Mouse (Mus musculus) spleen, postnatal 10 days (tissue): ENCODE data around the gene Rfx2.

Source experiments
- DNase-seq, 2 experiments: peaks; one replicate each; pipeline ENCODE4 v3.0.0; 2021 to 2022; ENCODE audit warnings: low spot score in 2 of 2

Rfx2 gene

DNA sequence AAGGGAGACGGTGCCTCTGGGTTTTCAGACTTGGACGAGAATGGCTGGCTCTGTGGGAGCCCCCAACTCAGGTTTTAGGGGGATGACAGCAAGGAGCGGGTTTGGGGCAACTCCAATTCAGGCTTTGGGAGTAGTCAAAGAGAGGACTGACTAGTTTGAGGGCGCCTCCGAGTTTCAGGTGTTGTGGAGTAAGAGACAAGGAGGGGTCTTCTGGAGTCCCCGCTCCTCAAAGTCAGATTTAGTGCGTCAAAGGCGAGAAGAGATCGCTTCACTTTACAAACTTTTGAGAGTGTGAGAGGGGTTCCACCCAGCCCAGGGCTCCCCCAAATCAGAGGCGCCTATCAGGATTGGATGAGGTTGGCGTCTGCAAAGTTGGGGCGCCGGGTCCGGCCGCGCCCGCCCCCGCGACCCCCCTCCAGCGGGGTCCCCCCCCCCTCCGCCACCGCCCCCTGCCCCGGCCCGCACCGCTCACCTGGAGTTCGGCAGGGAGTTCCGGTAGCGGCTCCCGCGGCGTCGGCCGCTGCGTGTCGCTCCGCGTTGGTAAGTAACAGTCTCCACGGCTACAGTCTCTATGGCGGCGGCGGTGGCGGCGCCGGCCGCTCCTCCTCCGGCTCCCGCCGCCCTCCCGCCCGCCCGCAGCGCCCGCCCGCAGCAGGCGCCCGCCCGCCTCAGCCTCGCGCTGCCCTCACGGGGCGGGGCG lies at the start of gene Rfx2:
Gene Rfx2, minus strand, starts transcription at position 603 of the 700 bp plus-strand sequence.
- peak; percentile 51 to 60 for DNase-seq

DNA sequence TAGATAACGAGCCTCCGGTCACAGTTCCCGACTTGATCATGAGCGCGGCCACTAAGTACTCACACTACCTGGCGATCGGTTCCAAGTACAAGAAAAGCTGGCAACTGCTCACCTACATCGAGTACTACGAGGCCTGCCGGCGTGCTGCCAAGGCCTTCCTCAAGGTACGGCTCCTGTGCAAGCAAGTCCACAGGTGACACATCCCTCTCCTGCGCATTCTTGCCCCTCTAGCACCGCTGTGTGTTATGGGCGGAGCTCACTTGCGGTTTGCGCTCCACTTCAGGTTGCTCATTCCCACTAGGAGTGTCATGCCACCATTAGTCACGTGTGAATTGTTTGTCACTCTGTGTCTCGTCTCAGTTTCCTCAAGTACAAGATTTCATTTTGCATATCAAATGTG lies 46.6 kb upstream of the Rfx2 start:
- DNase-seq = no peak

DNA sequence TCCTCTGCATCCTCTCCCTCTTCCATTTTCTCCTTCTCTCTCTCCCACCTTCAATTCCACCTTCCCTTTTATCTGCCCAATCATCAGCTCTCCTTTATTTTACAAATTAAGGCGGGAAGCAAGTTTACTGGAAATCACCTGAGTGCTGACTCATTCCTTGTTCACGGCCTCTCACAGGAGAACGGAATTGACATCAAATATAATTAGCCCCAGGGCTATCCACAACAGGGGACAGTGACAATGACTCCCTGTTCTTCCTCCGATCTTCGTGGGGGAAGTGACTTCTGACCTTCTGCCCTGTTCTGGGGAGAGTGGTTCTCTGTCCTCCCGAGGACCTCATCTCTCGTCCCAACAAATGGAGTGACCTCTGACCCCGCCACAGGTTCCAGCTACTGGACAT lies 46.2 kb upstream of the Rfx2 start:
- no peak for DNase-seq

DNA sequence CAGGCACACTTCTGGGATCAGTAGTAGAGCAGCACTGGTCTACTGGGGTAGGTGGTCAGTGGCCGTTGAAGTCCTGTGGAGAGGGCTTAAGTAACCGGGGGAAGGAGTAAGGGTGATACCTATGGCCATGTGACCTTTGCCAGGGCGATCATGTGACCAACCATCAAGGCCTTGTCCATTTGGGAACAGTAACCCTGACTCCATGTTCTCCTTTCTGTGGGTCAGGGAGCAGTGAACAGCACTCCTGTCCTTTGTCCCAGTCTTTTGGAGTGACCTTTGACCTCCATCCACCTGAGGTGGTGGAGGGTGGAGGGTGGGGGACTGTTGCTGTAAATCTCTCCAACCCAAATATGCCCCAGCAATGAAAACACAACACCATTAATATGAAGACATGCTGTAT lies 45.7 kb upstream of the Rfx2 start:
- no peak for DNase-seq

DNA sequence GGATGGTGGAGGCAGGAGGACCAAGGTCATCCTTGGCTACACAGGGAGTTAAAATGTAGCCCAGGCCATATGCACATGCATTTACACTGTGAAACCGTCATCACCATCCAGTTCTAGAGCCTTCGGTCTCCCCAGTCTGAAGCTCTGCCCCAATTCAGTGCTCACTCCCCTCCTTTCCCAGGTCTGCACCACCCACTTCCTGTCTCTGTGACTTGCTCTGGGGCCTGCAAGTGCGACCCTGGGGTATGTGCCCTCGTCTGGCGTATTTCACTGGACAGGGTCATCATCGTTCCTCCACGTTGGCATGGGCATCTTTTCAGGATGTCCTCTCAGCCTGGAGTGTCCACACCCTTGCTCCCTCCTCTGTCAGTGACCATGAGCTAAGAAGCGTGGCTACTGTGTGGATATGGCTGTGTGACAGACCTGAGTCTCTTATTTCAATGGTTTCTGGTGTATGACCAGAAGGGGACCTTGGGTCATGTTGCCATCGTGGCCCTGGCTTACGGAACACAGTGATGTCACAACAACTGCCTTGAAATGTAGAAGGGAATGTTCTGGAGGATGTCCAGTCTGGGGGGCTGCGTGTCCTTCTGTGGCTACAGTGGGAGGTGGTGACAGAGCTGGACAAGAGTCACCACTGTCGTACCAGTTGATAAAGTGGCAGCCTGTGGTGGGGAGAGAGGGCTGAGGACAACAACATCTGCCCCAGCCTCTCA lies 44.3 kb upstream of the Rfx2 start, which contains the start of gene 1700061G19Rik:
Gene 1700061G19Rik, plus strand, starts transcription at position 542 of the 716 bp plus-strand sequence.
- no peak for DNase-seq

DNA sequence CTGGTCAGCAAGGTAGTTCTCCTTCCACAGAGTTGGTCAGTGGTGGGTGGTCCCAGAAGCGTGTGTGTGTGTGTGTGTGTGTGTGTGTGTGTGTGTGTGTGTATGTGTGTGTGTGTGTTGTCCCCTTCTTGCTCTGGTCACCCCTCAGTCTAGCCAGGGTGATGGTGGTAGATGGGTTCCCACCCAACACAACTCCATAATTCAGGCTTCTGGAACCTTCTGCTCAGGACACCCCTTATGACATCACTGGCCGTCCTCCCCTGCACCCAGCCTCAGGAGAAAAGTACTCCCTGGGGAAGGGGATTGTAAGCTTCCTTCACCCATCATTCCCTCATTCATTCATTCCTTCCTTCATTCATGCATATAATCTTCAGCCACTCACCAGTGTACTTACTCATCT lies 43.4 kb upstream of the Rfx2 start, which contains the start of gene Acsbg2:
Gene Acsbg2, minus strand, starts transcription at position 211 of the 400 bp plus-strand sequence.
- no peak for DNase-seq

DNA sequence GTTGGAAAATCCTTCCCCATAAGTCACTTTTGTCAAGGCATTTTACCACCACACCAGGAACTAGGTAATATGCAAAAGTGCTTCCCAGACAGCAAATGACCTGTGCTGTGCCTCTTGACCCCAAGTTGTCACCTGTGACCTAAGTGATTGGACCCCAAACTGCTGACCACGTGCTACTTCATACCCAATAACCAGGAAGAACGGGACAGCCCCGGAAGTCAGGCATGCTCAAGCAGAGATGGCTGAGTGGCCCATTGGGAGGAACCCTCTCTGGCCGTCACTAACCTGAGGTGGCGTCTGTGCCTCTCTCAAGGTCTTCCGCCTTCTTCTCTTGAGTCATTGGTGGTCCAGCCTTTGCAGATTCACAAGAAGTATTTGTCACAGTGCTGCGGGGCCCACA lies 41.7 kb upstream of the Rfx2 start:
- DNase-seq = no peak

DNA sequence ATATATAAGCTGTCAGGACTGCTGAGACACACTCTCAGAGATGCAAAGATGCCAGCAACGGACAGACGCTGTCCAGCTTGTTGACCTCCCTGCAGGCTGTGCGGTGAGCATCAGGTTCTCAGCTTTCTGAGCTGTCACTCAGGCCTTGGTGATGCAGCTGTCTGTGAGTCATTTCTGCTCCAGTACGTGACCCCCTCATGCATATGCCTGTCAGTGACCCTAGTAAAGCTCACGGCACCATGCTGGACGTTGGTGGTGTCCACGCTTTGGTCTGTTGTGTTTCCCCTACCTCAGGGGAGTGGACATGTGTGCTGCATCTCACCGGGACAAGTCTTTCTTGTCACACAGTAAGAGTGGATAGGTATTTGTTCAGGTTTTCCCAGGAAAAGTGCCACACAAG lies 41.0 kb upstream of the Rfx2 start:
- DNase-seq = no peak

DNA sequence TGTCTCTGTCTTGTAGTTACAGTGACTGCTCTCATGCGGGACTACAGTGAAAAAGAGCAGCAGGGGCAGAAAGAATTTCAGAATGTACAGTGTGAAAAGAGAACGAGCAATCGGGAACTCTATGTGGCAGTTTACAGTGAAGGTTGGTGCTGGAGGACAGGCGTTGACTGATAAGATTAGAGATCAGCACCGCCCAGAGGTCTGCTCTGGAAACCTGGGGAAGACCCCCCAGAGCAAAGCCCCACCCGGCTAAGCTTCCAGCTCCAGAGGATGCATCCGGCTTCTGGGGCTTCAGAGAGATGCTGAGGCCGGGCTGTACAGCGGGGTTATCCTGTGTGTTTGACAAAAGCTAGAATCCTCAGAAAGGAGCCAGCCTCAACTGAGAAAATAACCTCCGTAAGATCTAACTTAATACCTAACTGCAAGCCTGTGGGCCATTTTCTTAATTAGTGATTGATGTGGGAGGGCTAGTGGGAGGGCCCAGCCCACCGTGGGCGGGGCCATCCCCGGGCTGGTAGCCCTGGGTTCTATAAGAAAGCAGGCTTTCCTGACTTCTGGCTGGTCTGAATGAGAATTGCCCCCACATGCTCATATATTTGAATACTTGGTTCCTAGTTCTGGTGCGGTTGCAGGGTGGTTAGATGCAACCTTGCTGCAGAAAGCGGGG lies 39.6 kb upstream of the Rfx2 start:
- DNase-seq = no peak

DNA sequence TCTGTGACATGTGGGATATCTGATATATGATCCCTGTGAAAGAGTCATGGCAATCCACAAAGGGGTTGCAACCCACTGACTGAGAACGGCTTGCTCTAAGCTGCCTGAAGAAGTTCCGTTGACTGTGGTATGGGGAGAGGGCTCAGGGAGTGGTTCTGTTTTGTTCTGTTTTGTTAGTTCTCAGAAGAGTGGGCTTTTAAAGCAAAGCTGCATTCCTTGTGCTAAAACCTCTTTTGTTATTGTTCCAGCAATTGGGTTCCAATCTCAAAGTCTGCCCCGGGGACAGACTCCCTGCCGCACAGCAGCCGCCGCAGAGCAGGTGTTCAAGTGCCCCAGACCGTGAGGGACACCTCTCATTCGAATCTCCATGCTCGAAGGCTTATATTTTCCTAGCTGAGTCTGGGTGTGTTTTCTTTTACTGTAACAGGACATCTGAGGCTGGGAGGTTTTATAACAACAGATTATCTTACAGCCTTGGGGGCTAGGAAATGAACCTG lies 38.7 kb upstream of the Rfx2 start:
- DNase-seq = no peak

DNA sequence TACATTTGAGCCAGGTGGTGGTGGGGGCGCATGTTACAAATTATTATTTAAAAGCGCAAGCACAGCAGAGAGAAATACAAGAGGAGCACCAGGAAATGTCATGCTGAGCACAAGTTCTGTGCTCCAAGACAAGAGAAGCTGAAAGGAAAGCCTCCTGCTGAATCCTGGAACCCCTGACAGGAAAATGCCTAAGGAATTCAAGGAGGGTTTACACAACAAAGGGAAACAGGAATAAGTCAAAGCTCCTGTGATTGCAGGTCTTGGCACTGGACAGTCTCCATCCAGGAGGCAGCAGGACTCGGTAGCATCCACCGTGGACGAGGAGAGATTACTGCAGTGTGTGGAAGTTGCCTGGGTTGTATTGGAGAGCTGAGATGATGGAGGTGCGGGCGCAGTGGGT lies 35.3 kb upstream of the Rfx2 start:
- DNase-seq = no peak

DNA sequence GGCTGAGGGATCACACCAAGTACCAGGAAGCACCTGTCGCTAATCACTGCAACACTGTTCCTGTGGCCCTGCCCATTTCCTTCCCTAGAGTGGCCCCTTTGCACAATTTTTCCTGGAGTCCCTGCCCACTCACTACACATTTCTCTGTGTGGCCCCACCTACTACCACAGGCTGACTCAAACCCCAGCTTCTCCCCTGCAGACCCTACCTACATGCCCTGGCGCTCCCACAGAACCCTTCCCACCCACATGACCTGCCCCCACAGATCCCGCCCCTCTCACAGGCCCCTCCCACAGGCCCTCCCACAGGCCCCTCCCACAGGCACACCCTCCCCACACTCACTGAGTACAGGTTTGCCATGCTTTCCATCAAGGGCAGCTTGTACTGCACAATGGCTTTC lies 30.4 kb upstream of the Rfx2 start:
- peak in 1 of 2 experiments; percentile 38 for DNase-seq

DNA sequence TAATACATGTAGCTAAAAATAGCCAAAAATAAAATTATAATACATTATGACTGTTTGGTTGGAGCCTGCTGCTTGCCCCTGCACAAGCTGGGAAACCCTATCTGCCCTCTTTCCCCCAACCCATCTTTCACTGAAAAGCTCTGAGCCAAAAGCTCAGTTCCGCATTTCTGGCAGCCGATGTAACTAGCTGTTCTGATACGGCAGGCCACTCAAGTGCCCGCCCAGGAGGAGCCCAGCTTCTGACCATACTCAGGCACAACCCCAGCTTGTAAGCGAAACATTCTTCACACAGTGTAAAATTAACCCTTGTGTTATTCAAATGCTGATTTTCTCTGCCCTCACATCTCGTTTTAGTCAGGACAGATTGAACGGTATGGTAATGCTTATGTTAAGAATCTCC lies 28.1 kb upstream of the Rfx2 start:
- no peak for DNase-seq

DNA sequence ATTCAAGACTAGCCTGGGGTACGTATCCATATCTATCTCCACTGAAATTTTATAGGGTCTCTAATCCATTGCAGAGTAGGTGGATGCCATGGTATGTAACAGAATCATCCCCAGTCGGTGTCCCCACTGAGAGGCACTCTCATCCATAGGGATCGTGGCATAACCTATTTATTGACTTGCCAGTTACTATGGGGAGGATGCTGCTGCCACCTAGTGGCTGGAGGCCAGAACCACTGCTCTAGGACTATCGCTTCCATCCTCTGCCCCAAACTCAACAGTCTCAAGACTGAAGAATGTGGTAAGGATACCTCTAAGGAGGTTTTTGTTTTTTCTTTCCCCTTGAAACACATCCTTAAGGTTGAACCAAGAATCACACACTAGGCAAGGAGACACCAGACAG lies 27.4 kb upstream of the Rfx2 start:
- peak; percentile 64 to 82 for DNase-seq

DNA sequence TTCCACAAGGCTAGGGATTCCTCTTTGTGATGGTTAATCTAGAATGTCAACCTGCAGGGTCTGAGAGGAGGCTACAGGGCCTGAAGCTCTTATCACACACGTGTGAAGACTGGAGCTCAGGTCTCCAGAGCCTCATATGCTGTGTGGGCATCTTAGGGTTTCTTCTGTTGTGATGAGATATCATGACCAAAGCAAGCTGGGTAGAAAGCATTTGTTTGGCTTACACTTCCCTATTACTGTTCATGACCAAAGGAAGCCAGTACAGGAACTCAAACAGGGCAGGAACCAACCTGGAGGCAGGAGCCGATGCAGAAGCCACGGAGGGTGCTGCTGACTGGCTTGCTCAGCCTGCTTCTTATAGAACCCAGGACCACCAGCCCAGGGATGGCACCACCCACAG lies 24.6 kb upstream of the Rfx2 start:
- no peak for DNase-seq

DNA sequence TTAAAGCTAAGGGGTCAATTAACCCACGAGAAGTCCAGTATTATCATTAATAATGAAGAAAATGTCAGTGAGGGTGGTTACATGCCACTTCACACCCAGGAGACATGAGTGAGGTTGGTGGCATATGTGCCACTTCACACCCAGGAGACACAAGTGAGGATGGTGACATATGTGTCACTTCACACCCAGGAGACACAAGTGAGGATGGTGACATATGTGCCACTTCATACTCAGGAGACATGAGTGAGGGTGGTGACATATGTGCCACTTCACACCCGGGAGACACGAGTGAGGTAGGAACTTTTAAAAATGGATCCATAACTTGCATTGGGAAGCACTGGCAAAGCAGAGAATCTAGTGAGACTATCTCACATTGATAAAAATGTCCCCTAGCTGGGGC lies 20.4 kb upstream of the Rfx2 start:
- no peak for DNase-seq

DNA sequence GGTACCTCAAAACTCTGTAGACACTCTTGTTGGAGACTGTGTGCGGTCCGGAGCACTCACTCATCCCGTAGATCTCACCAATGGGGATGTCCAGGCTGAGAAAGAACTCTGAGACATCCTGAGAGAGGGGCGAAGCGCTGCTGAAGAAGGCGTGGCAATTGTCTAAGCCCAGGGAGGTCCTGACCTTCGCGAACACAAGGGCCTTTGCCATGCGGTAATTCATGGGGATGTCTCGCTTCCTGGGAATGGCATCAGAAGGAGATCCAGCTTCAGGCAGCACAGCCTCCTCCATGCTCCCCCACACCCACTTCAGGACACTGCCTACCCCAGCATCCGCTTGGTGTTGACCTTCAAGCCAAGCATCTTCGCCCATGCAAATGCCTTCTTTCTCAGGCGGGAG lies 18.9 kb upstream of the Rfx2 start:
- DNase-seq = no peak

DNA sequence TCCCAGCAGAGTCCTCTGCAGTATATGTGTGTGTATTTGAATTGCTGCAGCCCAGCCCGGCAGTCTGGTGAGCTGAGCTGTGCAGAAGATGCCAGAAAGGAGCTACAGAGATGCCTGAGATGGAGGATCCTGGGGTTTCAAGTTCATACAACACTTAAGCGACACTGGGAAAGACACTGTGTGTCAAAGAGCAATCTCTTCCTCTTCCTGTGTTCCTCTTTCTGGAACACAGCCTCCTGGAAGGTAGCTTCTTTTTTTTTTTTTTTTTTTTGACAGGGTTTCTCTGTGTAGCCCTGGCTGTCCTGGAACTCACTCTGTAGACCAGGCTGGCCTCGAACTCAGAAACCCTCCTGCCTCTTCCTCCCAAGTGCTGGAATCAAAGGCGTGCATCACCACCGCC lies 18.0 kb upstream of the Rfx2 start:
- DNase-seq = no peak

DNA sequence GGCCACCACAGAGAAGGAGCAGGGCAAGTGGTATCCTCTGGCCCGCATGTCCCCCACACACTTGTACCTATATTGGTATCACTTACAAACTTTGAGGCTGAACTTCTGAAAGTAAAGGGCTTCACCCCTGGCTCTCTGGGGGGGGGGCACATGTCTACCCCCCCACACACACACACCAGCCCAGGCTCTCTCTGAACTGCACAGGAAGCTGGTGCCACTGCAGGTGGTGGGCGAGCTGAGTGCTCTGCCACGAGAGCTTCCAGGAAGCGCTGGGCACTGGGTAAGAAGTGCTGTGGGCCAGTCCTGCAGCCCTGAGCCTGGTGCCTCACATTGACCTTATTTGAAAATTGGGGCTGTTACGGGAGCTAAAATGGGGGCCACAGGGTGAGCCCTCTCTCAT lies 12.9 kb upstream of the Rfx2 start:
- no peak for DNase-seq

DNA sequence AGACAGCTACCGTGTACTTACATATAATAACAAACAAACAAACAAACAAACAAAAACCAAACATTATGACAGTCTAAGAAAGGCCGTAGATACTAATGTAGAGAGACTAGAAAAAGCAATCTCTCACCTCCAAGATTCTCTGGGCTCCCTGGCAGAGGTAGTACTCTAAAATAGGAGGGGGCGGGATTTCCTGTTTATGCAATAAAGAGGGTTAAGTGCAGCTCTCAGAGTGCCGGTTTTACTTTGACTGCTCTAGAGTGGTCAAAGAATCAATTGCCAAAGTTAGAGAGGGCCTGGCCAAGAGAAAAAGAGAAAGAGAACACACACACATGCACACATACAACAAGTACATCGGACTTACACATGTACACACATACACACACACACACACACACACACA lies 11.4 kb upstream of the Rfx2 start:
- no peak for DNase-seq

DNA sequence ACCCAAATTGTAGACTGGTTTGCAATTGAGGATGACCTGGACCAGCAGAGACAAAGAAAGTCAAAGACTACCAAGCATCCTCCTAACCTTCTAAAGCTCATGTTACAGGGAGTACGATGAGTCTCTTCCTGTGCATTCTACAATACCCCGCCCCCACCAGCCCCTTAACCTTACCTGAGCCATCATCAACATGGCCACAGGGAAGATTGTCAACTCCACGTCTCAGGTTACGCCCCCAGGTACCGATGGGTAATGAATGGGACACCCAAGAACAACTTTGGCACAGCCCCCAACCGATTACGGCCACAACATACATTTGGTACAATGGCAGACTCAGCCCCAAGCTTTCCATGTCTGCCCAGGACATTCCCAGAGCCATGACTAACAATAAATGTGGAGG lies 9.7 kb upstream of the Rfx2 start:
- DNase-seq = no peak

DNA sequence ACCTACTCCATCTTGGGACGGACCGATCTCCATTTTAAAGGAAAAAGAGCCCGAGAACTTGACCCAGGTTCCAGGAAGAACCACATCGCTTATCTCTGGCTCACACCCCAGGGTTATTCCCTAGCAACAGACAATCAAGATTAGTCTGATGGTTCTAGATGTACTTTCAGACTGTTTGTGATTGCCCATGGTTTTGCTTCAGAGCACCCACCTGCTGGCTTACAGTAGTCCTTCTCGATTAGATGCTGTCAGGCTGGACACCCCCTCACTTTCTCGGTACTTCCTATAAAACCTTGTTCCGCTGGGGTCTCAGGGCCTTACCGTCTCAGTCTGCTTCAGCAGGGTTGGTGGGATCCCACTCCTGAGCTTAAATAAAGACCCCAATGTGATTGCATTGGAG lies 5.5 kb upstream of the Rfx2 start:
- no peak for DNase-seq

DNA sequence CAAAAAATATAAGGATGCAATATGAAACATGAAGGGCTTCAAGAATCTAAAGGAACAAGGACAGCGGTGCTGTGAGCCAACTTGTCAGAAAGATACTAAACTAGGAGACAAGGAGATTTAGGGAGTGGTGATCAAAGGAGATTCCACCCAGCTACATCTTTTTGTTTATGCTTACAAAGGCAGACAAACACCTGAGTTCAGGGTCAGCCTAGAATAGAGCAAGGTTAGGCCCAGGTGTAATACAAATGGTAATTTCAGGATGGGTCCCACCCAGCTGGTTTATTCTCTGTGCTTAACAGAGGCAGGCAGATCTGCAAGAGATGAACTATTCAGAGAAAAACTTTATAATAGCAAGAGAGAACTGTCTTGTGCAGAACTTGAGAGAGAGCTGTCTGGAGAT lies 2.6 kb upstream of the Rfx2 start:
- DNase-seq = no peak
